Mouse (Mus musculus): ENCODE data around the gene Mcf2l.

- TF ChIP-seq CTCF (IDR thresholded peaks at IDR 0.05; ENCODE audit: insufficient read depth, low read depth, low read length) (no peak), POLR2A (IDR thresholded peaks at IDR 0.05; ENCODE audit: insufficient read depth, low read depth, low read length) (no peak)
Measured at GRCm38 (mm10) chr8:12984601-12985243, 111.1 kb downstream of the Mcf2l start.
